Mouse (Mus musculus) embryo, embryonic 10 days (tissue): ENCODE measurements around the gene Spata7.
"Not testable (repeated sequence)": the region's sequence is repeated elsewhere in the genome, so short reads cannot be mapped to it uniquely, and the experiment has no call there.

Experiments used
- DNase-seq: peaks from one replicate; pipeline ENCODE4 v3.0.0-alpha.2; 2015; ENCODE audit warnings: low spot score

The Spata7 gene

GRCm38 (mm10) chr12:98627392-98628259 is at the start of gene Spata7:
Gene Spata7 (plus strand): TSS chr12:98628157.
- DNase-seq = peak; percentile 95

DNA sequence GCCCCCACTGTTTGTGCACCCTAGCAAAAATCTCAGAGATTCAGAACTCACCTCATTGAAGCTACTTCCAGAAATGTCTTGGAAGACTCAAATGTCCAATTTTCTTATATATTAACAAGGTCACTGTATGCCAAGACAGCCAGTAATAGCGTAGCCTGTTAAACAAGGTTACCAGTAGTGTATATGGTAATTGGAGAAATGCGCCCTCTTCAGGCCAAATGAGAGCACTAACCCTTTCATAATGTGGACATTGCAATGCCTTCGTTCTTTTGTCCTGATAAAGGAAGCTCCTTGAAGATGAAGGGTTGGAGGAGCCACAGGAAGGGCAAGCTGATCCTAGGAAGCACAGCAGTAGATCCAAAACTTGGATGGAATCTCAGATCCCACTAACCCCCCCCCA is 42.7 kb upstream of the Spata7 start:
- DNase-seq = peak; percentile 69

DNA sequence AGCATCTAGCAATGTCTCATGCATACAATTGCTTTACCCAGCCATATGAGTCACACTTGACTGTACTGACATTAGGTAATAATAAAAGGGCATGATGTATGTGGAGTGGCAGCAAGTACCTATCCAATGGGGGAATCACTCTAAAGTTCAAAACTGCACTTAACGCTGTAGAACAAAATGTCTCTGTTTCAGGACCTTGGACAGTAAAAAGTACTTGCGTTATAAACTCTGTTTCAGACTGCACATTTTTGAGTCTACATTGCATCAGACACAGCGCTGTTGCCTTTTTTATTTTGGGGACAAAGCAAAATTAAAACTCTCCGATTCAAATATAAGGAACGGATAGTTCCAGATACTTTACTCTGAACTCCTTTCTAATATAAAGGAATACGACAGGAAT is 39.4 kb upstream of the Spata7 start:
- DNase-seq = peak; percentile 52

DNA sequence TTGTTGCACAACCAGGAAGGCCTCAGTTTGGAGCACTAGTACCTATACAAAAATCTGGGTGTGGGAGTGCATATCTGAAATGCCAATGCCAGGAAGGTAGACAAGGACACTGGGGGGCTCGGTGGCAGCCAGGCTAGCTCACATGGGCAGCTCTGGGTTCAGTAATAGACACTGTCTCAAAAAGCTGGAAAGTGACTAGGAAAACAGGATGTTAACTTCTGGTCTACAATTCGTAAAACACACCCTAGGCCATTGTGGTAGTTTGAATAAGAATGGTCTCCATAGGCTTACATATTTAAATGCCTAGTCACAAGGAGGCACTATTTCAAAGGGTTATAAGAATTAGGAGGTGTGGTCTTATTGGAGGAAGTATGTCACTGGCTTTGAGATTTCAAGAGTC is 36.9 kb upstream of the Spata7 start:
- DNase-seq = no peak

DNA sequence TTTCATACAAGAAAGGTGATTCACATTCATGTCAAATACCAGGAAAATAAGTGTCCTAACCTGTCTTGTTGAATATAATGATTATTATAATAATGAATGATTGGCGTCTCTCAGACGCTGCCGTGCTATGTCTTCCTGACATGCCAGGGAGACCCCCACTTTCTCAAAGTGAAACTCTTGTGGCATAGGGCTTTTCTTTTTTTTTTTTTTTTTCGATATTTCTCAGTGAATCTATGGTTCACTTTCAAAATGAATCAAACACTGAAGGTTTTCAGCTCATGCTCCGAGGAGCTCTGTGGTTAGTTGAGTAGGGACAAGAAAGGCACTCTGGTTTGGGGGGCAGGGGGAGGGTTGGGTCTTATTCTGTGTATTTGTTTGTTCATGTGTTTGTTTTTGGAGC is 27.1 kb upstream of the Spata7 start:
- no peak for DNase-seq

GRCm38 (mm10) chr12:98602114-98602513 is 25.8 kb upstream of the Spata7 start:
- peak; percentile 28 for DNase-seq

- no peak for DNase-seq
Observed at GRCm38 (mm10) chr12:98605264-98605663, 22.7 kb upstream of the Spata7 start.

GRCm38 (mm10) chr12:98606595-98607290 is 21.2 kb upstream of the Spata7 start:
- DNase-seq = no peak

DNA sequence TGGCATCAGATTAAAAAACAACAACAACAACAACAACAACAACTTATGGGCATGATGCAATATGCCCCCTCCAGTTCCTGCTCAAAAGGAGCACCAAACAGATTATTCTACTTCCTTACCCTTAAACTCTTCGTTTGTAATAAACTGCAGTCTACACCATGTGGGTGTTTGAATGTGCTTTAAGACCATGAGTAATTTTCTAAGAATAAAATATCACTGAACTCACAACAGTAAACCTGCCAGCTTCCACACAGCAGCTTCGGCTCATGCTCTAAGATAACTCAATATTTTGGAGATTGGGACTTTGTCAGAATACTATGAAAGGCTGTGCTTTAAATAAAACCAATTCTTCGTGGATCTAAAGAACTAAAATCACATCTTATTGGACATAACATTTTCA is 17.6 kb upstream of the Spata7 start:
- DNase-seq = no peak

DNA sequence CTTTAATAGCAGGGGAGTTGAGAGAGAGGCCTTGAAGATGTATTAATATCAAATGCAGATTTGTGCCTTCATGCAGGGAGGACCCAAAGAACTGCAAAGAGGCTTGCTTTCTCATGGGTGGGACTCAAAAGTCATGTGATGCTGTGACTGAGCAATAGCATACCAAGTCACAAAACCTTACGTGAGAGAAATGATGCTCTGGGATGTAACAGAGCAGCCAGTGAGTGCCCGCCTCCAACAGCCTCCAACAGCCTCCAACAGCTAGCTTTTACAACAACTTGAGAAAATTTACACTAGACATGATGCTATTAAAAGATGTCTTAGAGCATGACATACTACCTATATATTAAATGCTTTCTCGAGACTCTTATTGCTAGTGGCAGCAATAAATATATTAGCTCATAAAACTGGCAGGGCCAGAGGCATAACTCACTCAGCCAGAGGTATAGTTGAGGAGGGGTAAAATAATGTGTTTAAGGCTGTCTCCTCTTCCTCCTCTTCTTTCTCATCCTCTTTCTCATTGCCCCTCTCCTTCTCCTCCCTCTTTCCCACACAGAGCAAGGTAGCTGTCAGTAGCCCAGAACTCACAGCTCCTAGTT is 12.9 kb upstream of the Spata7 start:
- DNase-seq = no peak

DNA sequence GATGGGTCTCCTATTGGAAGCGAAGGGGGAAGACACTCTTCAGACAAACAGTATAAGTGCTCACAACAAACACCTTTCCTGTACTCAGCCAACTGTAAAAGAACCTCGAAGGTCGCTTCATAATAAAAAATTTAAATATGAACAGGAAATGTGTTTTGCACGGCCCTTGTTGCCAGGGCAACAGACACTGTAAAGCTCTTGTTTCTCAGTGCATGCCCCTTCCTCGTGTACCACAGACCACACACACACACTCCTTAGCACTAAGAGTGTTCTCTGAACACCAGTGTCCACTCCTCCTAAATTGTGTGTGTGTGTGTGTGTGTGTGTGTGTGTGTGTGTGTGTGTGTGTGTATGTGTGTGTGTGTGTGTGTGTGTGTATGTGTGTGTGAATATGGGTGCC is 12.2 kb upstream of the Spata7 start:
- DNase-seq = no peak

GRCm38 (mm10) chr12:98619496-98619895 is 8.5 kb upstream of the Spata7 start:
- DNase-seq = no peak

DNA sequence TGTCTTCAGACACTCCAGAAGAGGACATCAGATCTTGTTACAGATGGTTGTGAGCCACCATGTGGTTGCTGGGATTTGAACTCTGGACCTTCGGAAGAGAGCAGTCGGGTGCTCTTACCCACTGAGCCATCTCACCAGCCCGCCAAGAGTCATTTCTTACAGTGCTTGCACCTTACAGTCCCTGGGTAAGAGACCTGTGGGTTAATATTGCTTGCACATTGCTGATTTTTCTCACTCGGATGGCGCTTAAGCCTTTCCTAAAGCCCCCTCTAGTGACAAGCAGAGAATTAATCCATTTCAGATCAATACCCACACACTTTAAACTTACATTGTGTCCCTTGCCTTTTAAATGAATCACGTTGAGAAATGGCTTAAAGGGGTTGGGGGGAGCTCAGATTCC is 7.0 kb upstream of the Spata7 start:
- peak; percentile 33 for DNase-seq

DNA sequence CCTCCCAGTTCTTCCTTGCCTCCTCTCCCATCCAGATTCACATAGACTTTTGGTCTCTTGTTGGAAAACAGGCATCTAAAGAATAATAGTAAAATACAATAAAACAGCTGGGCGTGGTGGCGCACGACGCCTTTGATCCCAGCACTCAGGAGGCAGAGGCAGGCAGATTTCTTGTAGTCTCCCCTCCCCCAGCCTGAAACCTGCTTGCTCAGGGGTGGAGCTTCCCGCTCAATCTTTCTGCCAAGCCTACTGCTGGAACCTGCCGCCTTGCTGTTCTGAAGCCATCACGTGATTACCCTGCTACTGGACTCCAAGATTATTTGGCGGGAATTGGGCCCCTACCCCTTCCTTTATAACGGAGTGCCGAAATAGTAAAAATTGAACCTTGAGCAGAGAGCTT is 4.7 kb upstream of the Spata7 start:
- DNase-seq = not testable (repeated sequence)

DNA sequence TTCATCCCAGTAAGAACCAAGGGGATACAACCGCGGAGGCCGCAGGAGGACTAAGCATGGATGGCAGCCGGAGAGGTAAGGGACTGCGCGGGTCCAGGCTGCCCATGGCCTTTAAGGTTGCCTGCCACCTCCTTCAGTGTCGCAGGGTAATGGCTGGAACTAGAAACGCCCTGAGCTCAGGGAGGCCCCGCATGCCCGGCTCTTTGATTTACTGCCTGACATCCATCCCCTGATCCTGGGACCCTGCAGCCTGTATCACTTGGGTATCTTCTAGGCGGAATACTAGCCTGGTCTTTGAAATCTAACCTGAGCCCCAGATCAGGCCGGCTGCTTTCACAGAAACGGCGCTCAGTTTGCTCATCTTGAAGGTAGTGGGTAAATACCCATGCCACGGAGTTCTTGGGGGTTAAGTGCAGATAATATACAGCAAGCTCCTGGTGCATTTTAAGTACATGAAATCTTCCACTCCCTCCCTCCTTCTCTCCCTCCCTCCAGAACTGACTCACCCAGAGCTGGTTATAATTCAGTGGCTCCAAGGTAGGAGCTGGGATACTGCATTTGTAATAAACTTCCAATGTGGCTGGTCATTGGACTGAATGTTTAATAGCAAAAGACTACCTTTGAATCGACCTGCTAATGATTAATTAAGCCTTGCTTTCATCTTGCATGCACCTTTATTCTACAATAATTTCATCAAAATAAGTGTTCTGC is 458 bp downstream of the Spata7 start:
- DNase-seq = no peak

DNA sequence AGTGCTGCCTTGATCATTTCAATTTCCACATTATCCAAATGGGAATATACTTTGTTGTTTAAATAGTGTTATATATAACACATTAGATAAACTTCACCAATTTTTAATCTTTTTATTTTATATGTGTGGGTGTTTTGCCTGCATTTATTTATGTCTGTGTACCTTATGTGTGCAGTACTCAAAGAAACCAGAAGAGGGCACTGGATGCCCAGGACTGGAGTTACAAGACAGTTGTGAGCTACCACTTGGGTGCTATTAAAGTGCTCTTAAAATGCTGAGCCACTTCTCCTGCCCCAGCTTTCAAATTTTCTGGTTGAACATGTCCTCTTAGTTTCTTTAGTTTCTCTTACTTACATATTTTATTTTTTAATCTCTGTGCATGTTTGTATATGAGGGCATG is 16.9 kb downstream of the Spata7 start:
- no peak for DNase-seq

DNA sequence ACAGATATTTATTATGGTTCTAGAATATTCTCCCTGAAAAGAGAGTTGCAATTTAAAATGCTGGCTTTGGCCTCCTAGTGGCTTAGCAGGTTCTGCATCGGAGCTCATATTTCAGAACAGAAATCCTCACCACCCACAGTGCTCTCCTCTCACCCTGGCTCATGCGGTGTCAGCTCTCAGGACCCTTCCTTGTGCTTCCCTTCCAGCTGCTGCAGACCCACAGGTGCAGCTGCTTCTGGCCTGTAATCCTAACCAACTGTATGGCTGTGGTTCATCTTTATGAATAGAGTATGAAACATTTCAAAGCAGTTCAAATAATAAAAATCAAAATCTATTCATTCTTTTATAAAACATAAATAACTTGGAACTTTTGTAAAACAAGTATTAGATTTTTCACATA is 28.9 kb downstream of the Spata7 start:
- no peak for DNase-seq

DNA sequence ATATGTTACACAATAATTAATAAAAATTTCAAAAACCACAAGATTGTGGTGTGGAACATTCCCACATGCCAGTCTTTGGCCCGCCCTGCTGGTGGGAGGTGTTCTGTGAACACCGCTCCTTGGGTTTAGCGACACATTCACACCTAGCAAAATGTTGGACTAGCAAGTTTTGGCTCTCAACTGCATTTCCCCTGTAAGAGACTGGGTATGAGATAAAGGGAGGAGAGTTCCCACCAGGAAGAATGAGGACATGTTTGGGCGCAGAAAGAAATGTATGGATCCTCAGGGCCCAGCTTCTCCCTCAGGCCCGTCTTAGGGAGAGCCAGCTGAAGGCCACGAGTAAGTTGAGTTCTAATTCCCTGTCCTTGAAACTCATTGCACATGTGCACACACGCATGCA is 34.7 kb downstream of the Spata7 start:
- no peak for DNase-seq

- DNase-seq = no peak
Observed at GRCm38 (mm10) chr12:98668132-98668814, 40.3 kb downstream of the Spata7 start.

GRCm38 (mm10) chr12:98669086-98669485 is 41.1 kb downstream of the Spata7 start:
- DNase-seq = no peak

- no peak for DNase-seq
Observed at GRCm38 (mm10) chr12:98669864-98670263, 41.9 kb downstream of the Spata7 start.

DNA sequence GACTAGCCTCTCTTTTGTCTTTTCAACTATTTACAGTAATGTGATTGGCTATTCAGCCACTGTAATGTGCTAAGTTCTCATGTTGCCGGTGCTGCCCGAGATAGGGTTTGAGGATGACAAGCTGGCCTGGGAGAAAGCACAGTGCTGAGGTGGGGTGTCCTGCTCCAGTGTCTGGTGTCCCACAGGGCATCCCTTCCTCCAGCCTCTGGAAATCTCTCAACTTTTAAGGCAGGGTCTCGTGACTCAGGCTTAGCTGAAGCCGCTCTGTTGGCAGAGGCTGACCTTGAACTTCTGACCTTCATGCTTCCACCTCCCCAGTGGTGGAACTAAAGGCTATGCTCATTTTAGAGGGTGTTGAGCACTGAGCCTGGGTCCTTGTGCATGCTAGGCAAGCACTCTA is 42.5 kb downstream of the Spata7 start:
- no peak for DNase-seq
